Mouse (Mus musculus): ENCODE data around the gene Pwwp2b.

DNA sequence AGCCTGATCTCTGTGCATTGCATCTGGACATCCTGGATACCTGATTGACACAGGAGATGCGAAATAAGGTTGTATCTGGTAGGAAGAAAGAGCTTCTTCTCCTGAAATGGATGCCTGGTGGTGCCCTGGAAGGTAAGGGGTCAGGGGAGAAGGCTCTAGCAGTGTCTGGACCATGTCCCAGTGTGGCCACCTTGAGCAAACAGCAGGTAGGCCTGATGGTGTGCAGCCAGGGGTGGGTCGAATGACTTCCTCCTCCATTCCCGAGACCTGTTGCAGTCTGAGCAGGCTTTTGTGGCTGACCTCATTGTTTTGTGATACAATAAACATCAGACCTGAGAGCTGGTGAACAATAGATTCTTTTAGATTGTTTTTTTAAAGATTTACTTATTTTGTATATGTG lies 33.8 kb downstream of the Pwwp2b start:
- TF ChIP-seq POLR2A (IDR thresholded peaks at IDR 0.05; ENCODE audit: control insufficient read depth, low read depth, low read length) (no peak), CTCF (IDR thresholded peaks at IDR 0.05; ENCODE audit: control insufficient read depth, insufficient read depth, insufficient replicate concordance, low read depth, low read length) (no peak)
